Mouse (Mus musculus): ENCODE data around the gene 2900026A02Rik. TPM values are rescaled to one million over a fixed set of nuclear protein-coding genes. Genes with fewer than 3 reads are reported as not detected.
"Not testable (repeated sequence)": the region's sequence is repeated elsewhere in the genome, so short reads cannot be mapped to it uniquely, and the experiment has no call there.

The 2900026A02Rik gene
- total RNA-seq, 2 experiments from 2014 or later: 6.8 to 9.9 TPM

DNA sequence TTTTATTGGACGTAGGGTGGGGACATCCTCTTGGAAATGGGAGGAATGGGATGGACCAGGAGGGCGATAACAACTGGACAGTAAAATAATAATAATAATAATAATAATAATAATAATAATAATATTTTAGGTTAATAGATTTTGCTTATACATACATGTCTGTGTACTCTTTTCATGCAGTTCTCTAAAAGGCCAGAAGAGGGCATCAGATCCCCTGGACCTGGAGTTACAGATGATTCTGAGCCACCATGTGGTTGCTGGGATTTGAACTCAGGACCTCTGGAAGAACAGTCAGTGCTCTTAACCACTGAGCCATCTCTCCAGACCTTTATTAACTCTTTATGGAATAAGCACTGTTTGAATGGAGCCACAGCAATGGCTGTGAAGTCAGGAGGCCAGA, 111.4 kb downstream of the 2900026A02Rik start:
- ATAC-seq (replicated peaks; ENCODE audit: low FRiP score, low TSS enrichment, poor library complexity, severe bottlenecking): not testable (repeated sequence)

DNA sequence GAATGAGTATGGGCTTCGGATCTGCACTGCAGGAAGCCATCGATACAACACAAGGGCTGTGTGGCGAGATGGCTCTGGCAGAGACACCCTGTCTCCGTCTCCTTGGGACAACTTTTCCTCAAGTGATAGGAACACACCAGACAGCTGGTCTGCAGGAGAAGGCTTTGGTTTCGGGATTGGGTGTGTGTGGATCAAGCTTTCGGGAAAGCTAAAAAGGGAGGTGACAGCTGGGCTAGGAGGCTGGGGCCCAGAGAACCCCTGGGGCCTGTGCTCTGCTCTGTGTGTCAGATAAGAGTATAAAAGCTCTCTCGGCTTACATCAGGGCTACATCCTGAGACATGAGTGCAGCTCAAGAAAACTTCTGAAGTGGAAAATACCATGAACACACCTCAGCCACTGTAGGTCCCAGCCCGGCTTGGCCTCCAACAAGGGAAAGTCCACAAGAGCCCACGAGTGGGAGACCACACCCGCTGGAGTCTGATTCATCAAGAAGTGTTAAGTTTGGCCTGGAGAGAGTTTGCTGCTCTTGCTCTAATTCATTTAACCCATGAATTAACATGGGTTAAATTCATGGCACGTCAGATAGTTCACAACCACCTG, 112.8 kb downstream of the 2900026A02Rik start:
- ATAC-seq (replicated peaks; ENCODE audit: low FRiP score, low TSS enrichment, poor library complexity, severe bottlenecking): no peak

DNA sequence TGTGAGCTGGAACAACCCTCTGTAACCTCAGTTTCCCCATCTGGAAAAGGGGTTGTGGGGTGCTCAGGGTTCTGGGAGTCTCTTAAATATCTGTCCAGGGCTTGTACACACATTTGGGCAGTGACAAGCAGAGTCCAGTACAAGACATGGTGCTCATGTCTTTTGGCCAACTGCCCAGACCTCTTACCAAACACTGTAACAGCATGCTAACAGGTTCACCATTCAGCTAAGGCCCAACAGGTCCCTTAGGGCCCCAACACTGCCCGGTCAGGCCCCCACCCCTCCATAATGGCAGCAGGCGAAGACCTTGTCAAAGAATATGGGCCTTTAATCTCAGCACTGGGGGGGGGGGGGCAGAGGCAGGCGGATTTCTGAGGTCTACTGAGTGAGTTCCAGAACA, 113.3 kb downstream of the 2900026A02Rik start:
- no peak for ATAC-seq (replicated peaks; ENCODE audit: low FRiP score, low TSS enrichment, poor library complexity, severe bottlenecking)

DNA sequence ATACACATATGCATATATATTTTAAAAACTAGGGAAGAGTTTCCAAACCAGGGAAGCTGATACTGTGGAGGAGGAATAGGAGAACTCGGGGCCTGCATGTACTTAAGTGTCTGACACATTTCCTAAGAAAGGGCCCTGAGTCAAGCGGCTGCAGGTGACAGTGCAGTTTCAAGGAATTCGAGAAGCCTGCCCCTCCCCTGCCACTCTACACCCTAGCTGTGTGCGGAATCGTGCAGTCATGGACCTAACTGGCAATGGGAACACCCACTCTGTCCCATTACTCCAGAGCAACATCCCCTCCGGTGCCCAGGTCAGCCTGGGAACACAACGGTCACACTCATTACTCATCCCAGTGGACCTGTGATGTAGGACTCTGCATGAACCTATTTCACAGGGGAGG, 114.4 kb downstream of the 2900026A02Rik start:
- ATAC-seq (replicated peaks; ENCODE audit: low FRiP score, low TSS enrichment, poor library complexity, severe bottlenecking): no peak

DNA sequence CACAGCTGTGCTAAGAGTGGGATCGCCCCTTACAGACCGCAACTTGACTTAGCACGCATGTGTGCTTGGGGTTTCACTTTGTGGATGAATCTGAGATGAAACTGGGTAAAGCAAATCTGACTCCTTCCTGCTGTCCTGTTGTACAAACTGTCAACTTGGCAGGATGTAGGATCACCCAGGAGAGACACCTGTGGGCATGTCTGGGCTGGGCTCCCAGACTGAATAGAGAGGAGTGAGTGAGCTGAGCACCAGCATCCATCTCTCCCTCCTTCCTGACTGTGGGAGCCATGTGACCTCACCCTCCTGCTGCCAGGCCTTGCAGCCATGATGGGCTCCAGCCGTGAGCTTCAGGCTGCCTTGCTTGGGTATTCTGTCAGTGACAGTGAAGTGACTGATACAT, 115.6 kb downstream of the 2900026A02Rik start:
- ATAC-seq (replicated peaks; ENCODE audit: low FRiP score, low TSS enrichment, poor library complexity, severe bottlenecking): no peak

DNA sequence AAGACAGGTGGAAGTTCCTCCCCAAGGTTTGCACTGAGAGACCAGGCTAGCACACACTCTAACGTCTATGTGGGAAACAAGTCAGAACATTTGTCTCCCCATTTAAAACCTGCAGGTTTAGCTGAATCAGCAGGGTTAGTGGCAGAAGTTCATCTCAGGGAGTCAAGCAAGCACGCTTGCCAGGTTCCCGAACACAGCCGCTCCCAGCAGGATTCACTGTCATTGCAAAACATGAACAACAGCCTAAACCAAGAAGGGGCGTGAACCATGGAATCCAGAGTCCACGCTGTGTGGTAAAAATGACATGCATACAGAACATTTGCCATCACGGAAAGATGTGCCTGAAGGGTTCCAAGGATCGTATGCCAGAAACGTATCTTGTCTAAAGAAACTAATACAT, 116.0 kb downstream of the 2900026A02Rik start:
- ATAC-seq (replicated peaks; ENCODE audit: low FRiP score, low TSS enrichment, poor library complexity, severe bottlenecking): no peak

DNA sequence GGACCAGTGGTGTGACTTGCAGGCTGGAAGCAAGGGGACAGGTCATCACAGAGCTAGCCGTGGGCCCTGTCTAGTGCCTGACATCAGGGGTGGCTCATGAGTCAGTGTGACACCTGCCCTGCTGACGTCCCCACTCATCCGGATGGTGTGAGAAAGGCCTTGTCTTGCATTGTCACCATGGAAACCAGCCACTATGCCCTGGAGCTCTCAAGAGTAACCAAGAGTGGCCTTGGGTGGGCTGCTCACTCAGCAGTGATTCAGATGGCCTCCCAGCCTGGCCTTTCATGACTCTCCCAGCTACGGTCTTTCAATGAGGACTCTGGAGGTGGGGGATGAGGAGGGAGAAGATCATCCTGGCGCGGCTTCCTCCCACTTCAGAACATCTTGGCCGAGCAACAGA, 118.6 kb downstream of the 2900026A02Rik start:
- ATAC-seq (replicated peaks; ENCODE audit: low FRiP score, low TSS enrichment, poor library complexity, severe bottlenecking): no peak

DNA sequence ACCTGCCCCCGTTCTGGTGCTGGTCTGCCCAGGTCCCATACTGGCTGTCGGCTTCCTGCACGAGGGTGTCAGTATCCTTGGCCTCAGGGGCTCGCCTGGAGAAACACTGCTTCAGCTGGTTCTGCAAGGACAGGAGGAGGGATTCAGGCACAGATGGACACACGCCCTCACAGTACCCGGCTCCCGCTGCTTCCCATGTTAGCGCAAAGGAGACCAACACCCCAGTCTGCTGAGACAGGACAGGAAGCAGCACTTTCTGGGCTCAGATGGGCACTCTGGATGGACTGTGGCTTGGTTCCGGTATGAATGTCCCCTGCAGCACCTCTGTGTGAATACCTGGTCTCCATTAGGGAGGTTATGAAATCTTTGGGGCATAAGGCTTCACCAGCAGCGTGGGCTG, 119.6 kb downstream of the 2900026A02Rik start:
- no peak for ATAC-seq (replicated peaks; ENCODE audit: low FRiP score, low TSS enrichment, poor library complexity, severe bottlenecking)

DNA sequence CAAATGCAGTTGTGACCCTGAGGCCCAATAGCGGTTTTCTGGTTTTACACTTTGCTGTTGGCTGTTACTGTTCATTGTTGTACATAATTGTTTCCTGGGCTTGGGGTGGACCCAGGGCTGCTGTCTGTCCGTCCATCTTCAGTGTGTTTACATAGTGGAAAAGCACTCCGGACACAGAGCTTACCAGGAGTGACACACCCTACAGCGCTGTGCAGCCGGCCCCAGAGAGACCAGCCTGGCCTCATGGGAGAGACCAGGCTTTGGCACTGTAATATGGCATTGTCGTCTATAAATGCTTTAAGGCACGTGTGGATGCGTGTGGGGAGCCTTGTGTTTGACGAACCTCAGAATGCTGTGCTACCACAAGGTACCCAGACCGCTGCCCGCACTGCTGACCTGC, 120.6 kb downstream of the 2900026A02Rik start:
- no peak for ATAC-seq (replicated peaks; ENCODE audit: low FRiP score, low TSS enrichment, poor library complexity, severe bottlenecking)

DNA sequence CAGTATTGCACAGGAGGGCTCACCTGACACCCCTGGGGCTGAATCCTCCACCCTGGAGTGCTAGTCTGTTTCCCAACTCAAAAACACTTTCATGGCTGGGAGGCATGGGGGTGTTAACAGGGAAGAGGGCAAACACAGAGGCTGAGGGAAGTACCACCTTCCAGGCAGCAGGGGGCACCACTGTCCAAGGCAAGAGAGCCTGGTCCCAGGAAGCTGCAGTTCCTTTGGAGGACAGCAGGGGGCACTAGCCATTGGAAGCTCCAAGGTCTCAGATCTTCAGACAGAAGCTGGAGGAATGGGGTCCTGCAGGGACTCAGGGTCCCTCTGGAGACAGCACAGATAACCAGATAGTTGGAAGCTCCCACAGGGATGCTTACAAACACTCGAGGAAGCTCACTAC, 121.5 kb downstream of the 2900026A02Rik start:
- ATAC-seq (replicated peaks; ENCODE audit: low FRiP score, low TSS enrichment, poor library complexity, severe bottlenecking): peak; percentile 83

DNA sequence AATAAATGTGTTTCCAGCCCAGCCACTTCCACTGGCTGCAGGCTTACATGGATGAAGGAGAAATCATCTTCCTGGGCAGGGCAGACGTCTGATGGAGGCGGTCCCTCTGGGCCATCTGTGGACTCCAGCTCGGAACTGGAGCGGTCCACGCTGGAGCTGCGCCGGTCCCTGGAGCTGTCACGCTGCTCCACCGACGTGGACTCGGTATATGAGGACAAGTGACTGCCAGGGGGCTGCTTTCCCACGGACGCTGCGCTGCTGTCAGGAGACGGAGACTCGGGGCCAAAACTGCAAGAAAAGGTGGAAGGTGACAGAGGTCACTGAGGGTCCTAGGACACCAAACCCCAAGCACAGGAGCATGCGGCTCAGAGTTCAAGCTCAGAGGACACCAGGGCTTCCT, 123.5 kb downstream of the 2900026A02Rik start:
- ATAC-seq (replicated peaks; ENCODE audit: low FRiP score, low TSS enrichment, poor library complexity, severe bottlenecking): no peak

DNA sequence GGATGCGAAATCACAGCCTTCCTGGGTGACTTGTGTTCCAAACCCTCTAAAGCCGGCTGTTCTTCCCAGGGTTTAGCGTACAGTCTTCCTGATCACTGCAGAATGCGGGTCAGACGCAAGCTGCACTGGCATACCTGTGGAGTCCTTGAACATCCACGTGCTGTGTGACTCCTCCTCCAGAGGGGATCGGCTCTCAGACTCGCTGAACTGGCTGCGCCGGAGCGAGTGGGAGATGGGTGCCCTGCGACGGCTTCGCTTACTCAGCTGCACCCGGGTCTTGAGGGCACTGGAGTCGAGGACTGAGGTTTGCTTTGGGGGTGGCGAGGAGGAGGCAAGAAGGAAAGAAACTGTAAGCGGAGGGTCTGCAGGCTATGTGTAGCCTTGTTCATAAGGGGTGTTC, 125.6 kb downstream of the 2900026A02Rik start:
- no peak for ATAC-seq (replicated peaks; ENCODE audit: low FRiP score, low TSS enrichment, poor library complexity, severe bottlenecking)

DNA sequence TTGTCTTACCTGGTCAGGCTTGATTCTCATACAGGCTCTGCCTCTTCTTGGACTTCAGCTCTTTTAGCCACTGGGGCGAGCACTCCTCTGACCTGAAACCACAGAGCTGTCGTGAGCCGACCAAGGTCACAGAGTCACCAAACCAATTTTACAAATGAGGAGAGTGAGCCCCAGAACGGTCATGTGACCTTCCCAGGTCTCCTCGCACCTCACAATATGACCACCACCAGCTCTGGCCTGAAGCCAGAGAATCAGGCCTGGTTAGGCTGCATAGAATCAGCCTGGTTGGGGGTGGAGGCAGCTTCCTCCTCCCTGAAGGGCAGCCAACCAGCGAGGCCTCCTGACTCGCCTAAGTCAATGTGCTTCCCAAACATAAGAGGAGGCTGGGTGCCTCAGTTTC, 128.6 kb downstream of the 2900026A02Rik start:
- ATAC-seq (replicated peaks; ENCODE audit: low FRiP score, low TSS enrichment, poor library complexity, severe bottlenecking): no peak

DNA sequence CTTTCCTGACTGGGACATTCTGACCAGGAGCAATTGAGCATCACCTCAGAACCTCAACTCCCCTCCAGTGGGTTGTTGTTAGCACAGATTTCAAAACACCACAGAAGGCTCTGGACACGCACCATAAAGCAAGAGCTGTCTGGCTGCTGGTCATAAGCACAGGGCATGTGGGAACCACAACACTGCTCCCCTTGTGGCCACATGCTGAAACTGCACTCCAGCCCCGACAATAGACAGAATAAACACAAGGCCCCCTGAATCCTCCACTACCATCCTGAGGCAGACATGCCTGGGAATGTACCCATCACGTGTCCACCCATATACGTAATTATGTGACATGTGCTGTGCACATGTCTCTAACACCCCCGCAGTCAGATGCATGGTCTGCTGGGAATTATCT, 129.9 kb downstream of the 2900026A02Rik start:
- peak; percentile 75 for ATAC-seq (replicated peaks; ENCODE audit: low FRiP score, low TSS enrichment, poor library complexity, severe bottlenecking)

DNA sequence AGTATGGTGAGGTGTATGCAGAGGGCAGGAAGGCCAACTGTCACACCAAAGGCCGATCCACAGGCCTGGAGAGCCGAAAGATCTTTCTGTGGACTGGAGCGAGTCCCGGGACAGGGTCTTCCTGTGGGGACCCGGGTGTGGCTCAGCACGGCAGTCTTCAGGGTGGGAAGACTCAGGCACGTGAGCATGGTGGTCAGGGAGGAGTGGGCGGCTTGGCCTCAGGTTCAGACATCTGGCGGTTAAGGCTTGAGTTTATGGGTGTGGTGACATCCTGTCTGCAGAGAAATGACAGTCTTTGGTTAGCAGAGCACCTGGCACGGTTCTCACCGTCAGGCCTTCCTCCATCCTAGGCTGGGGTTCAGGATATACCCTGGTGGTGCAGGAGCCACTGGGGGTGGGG, 130.3 kb downstream of the 2900026A02Rik start:
- ATAC-seq (replicated peaks; ENCODE audit: low FRiP score, low TSS enrichment, poor library complexity, severe bottlenecking): no peak

DNA sequence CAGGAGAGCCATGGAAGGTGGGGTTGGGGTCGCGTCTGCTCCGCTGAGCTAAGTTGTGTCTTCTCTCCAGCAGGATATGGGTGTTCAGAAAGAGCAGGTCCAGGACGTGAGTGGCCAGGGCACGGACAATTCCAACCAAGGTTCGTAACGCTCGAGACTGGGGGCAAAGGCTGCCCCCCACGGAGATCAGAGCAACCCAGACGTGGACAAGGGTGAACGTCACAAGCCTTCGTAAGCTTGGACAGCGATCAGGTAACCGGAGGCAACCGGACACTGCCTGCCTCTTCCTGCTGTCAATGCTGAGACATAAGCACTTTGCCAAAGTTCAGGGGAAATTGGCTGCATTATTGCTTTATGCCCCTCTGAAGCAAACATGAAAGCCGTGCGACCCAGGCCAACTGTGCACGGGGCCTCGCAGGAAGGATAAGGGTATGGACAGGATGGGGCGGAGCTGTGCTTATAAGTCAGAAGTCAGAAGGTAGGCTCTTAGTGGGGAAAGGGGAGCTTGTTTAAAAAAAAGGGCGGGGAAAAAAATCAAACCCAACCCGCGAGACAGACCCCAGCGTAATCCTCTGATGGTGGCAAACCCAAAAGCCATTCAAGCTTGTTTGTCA, 130.9 kb downstream of the 2900026A02Rik start:
- ATAC-seq (replicated peaks; ENCODE audit: low FRiP score, low TSS enrichment, poor library complexity, severe bottlenecking): no peak

DNA sequence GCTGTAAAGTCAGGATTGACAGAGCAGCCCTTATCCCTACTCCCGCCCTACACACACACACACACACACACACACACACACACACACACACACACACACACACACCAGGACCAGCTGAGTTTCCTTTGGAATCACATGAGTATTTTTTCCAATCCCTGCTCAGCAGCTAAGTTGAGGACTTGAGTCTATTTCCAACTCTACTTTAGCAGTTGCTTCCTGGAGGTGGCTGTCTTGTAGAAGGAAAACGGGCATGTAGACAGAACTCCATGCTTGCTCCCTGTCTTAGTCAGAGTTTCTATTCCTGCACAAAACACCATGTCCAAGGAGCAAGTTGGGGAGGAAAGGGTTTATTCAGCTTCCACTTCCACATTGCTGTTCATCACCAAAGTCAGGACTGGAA, 133.6 kb downstream of the 2900026A02Rik start:
- ATAC-seq (replicated peaks; ENCODE audit: low FRiP score, low TSS enrichment, poor library complexity, severe bottlenecking): no peak

DNA sequence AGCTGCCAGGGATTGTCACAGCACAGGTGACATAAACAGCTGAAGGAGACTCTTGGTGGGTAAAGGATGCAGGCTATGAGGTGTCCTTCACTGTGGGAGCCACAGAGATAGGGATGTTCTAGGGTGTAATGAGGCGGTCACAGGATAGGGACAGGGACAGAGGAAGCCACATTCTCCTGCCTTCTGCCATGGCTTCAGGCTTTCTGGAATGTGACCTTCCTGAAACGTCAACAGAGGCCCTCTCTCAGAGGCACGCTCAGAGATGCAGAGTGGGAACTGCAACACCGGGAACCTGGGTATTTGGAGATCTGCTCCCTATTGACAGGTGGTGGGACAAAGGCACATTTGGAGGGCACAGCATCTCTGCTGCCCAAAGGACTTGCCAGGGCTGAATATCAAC, 134.0 kb downstream of the 2900026A02Rik start:
- no peak for ATAC-seq (replicated peaks; ENCODE audit: low FRiP score, low TSS enrichment, poor library complexity, severe bottlenecking)

DNA sequence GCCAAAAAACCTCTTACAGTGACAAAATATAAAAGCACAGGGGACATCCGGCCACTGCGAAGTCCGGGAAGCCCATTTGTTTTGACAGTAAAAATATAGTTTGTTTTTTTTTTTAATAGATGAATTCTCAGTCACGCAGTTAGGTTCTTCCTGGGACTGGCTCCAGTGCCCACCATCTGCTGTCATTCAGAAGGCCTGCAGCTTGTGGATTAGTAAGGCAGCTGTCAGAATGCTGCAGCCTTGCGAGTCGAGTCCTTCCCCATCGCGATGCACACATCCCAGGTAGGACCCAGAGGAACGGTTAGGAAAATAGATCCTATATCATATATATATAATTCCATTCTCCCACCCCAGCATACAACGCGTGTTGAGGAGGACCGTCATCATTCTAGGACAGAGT, 134.6 kb downstream of the 2900026A02Rik start:
- no peak for ATAC-seq (replicated peaks; ENCODE audit: low FRiP score, low TSS enrichment, poor library complexity, severe bottlenecking)

DNA sequence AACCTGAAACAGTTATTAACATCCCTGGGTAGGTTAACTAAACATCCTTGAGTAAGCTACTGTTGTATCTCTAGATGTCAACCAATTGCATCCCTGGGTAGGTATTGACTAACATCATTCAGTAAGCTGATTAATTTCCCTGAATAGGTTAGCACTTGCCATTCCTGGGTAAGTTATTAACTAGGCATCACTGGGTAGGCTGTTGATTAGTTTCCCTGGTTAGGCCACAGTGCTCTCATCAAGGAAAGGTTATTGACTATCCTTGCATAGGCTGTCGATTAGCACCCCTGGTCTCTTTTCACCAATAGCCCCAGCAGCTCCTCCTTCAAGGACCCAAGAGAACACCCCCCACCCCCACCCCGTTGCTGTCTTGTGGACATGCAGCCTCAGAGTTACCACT, 135.1 kb downstream of the 2900026A02Rik start:
- no peak for ATAC-seq (replicated peaks; ENCODE audit: low FRiP score, low TSS enrichment, poor library complexity, severe bottlenecking)

DNA sequence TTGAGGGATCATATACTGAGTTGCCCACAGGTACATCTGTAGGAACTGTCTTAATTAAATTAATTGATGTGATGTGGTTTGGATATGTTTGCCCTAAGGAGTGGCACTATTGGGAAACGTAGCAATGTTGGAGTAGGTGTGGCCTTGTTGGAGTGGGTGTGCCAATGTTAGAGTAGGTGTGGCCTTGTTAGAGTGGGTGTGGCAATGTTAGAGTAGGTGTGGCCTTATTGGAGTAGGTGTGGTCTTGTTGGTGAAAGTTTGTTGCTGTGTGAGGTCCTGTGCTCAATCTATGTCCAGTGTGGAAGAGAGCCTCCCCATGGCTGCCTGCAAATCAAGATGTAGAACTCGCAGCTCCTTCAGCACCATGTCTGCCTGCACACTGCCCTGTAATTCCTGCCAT, 136.7 kb downstream of the 2900026A02Rik start:
- no peak for ATAC-seq (replicated peaks; ENCODE audit: low FRiP score, low TSS enrichment, poor library complexity, severe bottlenecking)

Data from megakaryocyte-erythroid progenitor cell, adult 5-6 weeks (primary cell).